Mouse (Mus musculus): Measurements from ENCODE around the gene Lmod1. TPM values are rescaled to one million over a fixed set of nuclear protein-coding genes. Genes with fewer than 3 reads are reported as not detected.

Lmod1 gene
- polyA plus RNA-seq, 1 experiment from 2014 or later = 1.2 TPM

DNA sequence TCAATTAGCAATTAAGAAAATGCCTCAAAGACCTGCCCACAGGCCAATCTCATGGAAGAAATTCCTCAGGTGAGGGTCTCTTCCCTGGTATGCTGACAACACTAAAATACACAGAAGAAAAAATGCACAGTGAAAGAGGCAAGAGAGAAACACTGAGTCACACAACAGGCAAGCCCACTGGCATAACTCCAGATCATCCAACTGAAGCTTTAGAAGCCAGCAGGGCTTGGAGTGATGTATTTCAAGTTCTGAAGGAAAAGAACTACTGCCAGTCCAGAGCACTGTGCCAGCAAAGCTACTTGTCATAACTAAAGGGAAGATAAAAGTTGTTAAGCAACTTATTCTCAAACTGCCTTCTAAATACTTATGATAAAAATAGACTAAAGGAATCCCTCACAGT lies 89.4 kb downstream of the Lmod1 start:
- H3K36me3 ChIP-seq = peaks cover 95% of the 10 kb centered on the region
- no peaks in the 10 kb centered on the region for H3K27me3 ChIP-seq (replicated peaks)
- H3K4me1 ChIP-seq = peaks cover 41% of the 10 kb centered on the region
- H3K4me3 ChIP-seq = no peak overlapping the region
- peak overlapping the region; percentile 40 for H3K27ac ChIP-seq (replicated peaks)
- H3K4me2 ChIP-seq = no peak overlapping the region
- no peaks in the 10 kb centered on the region for H3K9me3 ChIP-seq
- ATAC-seq (ENCODE audit: extremely low read depth, insufficient number of reproducible peaks, low FRiP score, low TSS enrichment) = no peak
- H3K9ac ChIP-seq = no peak overlapping the region

Other genes with a start within 250 kb of the Lmod1 start
- gene Lgr6, start 219.5 kb upstream of the Lmod1 start, polyA plus RNA-seq (2015; fragmentation: Nextera tagmentation; extraction: Ambion mirVana) = 1.3 and 2.7 TPM in 2 replicates
- 1.2 and 1.4 TPM in 2 replicates for gene Ptpn7, start 192.1 kb upstream of the Lmod1 start, polyA plus RNA-seq (2015; fragmentation: Nextera tagmentation; extraction: Ambion mirVana)
- 33.3 and 33.9 TPM in 2 replicates for gene Arl8a, start 178.0 kb upstream of the Lmod1 start, polyA plus RNA-seq (2015; fragmentation: Nextera tagmentation; extraction: Ambion mirVana)
- not detected in 2 replicates for gene Gpr37l1, start 157.1 kb upstream of the Lmod1 start, polyA plus RNA-seq (2015; fragmentation: Nextera tagmentation; extraction: Ambion mirVana)
- 0.86 and 0.93 TPM in 2 replicates for gene Elf3, start 66.2 kb upstream of the Lmod1 start, polyA plus RNA-seq (2015; fragmentation: Nextera tagmentation; extraction: Ambion mirVana)
- gene Rnpep, start 40.7 kb upstream of the Lmod1 start, polyA plus RNA-seq (2015; fragmentation: Nextera tagmentation; extraction: Ambion mirVana) = 52.8 and 57.5 TPM in 2 replicates
- gene Timm17a, start 11.0 kb upstream of the Lmod1 start, polyA plus RNA-seq (2015; fragmentation: Nextera tagmentation; extraction: Ambion mirVana) = 313 and 356 TPM in 2 replicates
- gene Shisa4, start 50.4 kb downstream of the Lmod1 start, polyA plus RNA-seq (2015; fragmentation: Nextera tagmentation; extraction: Ambion mirVana) = 27.5 and 30.8 TPM in 2 replicates
- 76.6 and 80.2 TPM in 2 replicates for gene Ipo9, start 105.7 kb downstream of the Lmod1 start, polyA plus RNA-seq (2015; fragmentation: Nextera tagmentation; extraction: Ambion mirVana)

Measured in heart, embryonic 13.5 days (tissue).